Mouse (Mus musculus): ENCODE data around the gene Sdsl.

GRCm38 (mm10) chr5:120493440-120493839 lies 20.8 kb upstream of the Sdsl start:
- TF ChIP-seq CTCF (IDR thresholded peaks at IDR 0.05; ENCODE audit: low read depth): no peak
- no peak for TF ChIP-seq EP300 (IDR thresholded peaks at IDR 0.05; ENCODE audit: low read depth)
